Mouse (Mus musculus) hindbrain, embryonic 12.5 days (tissue): ENCODE measurements around the gene Paip2b. TPM values are rescaled to one million over a fixed set of nuclear protein-coding genes. Genes with fewer than 3 reads are reported as not detected.
"Not testable (repeated sequence)": the region's sequence is repeated elsewhere in the genome, so short reads cannot be mapped to it uniquely, and the experiment has no call there.

ENCODE experiments used
- ATAC-seq: fragments of 200-750 bp; cut with Nextera tagmentation; 2 replicates; pipeline ENCODE4 v1.8.0; 2017; ENCODE audit warnings: moderate TSS enrichment; ENCODE audit not compliant: low FRiP score
- H3K27ac ChIP-seq: fragments of 300-500 bp; sonication (generic); 2 replicates; pipeline ENCODE4 v1.5.1; 2016; ENCODE audit warnings: mild to moderate bottlenecking
- H3K27me3 ChIP-seq: fragments of 300-500 bp; sonication (generic); 2 replicates; pipeline ENCODE4 v1.6.1; 2016; ENCODE audit warnings: mild to moderate bottlenecking
- H3K36me3 ChIP-seq: fragments of 300-500 bp; sonication (generic); 2 replicates; pipeline ENCODE4 v1.6.1; 2016; ENCODE audit warnings: mild to moderate bottlenecking
- H3K4me1 ChIP-seq: fragments of 300-500 bp; sonication (generic); 2 replicates; pipeline ENCODE4 v1.6.1; 2016
- H3K4me2 ChIP-seq: fragments of 300-500 bp; sonication (generic); replicated peaks from 2 replicates; pipeline ENCODE4 v1.6.1; 2016; ENCODE audit warnings: mild to moderate bottlenecking
- H3K4me3 ChIP-seq: fragments of 300-500 bp; sonication (generic); 2 replicates; pipeline ENCODE4 v1.5.1; 2016; ENCODE audit warnings: mild to moderate bottlenecking
- H3K9ac ChIP-seq: fragments of 300-500 bp; sonication (generic); 2 replicates; pipeline ENCODE4 v1.6.1; 2016; ENCODE audit warnings: mild to moderate bottlenecking, moderate library complexity
- H3K9me3 ChIP-seq: fragments of 300-500 bp; sonication (generic); replicated peaks from 2 replicates; pipeline ENCODE4 v1.6.1; 2016; ENCODE audit warnings: mild to moderate bottlenecking
- WGBS: fragments of 180-500 bp; shearing (Covaris S2); methylation state at CpG from one replicate; pipeline ENCODE4 v1.1.7; 2016; 5-methylcytosine and 5-hydroxymethylcytosine counted together
- polyA plus RNA-seq: library from polyadenylated mRNA; unstranded; fragments of >200 nt; fragmentation: Nextera tagmentation; extraction: Ambion mirVana; gene quantifications from 2 replicates; pipeline ENCODE4 v1.2.1, GENCODE M21; 2016

The Paip2b gene
- polyA plus RNA-seq, 1 experiment from 2014 or later: 20.7 TPM

GRCm38 (mm10) chr6:83794760-83795296, 36.7 kb downstream of the Paip2b start, which contains the start of gene Nagk:
TSS of gene Nagk (plus strand) at chr6:83794982.
- Histone ChIP-seq H3K9ac (peak within 1 kb of the TSS; percentile 78), H3K9me3 (no peaks in the 10 kb centered on the region), H3K4me3 (peak within 1 kb of the TSS; percentile 62), H3K4me2 (peak within 1 kb of the TSS; percentile 89), H3K27me3 (no peaks in the 10 kb centered on the region), H3K27ac (peak within 1 kb of the TSS; percentile 96), H3K4me1 (peaks cover 6% of the 10 kb centered on the region), H3K36me3 (peaks cover 5% of the 10 kb centered on the region; the same call in 1 of the 2 replicates)
- under 1% methylated on average over 43 of the region's 43 CpGs for WGBS
- ATAC-seq: peak; percentile 96

DNA sequence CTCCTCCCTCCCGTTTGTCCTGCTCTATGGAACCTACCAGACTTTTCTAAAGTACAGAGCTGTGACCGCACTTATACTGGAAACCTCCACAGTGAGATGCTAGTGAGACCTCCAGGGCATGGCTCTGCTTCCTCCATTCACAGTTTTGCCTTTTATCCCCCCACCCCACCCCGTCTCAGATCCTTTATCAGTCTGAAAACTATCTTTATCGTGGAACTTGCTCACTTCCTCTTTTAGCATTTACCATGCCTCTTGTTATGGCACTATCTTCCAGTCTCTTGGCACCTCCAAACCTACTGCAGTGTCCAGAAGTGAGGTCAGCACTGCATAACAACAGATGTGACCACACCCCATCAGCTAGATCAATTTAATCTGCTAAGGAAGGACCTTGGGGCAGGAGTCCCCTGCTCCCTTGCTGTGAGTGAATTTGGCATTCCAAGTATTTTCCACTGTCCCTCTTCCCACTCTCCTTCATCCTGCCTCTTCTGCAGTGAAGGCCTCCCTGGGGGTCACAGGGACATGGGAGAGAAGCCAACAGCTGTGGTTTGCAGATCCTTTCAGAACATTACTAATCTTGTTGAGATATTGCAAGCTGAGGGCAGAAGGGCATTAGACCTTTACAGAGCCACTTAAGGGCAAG, 40.2 kb downstream of the Paip2b start:
- no peak overlapping the region for H3K9ac ChIP-seq
- H3K36me3 ChIP-seq: no peaks in the 10 kb centered on the region
- H3K4me2 ChIP-seq: no peak overlapping the region
- no peak overlapping the region for H3K27ac ChIP-seq
- H3K9me3 ChIP-seq: no peaks in the 10 kb centered on the region
- 82% methylated on average over 4 of the region's 4 CpGs for WGBS
- peaks cover 6% of the 10 kb centered on the region for H3K4me1 ChIP-seq
- no peaks in the 10 kb centered on the region for H3K27me3 ChIP-seq
- H3K4me3 ChIP-seq: no peak overlapping the region
- no peak for ATAC-seq

DNA sequence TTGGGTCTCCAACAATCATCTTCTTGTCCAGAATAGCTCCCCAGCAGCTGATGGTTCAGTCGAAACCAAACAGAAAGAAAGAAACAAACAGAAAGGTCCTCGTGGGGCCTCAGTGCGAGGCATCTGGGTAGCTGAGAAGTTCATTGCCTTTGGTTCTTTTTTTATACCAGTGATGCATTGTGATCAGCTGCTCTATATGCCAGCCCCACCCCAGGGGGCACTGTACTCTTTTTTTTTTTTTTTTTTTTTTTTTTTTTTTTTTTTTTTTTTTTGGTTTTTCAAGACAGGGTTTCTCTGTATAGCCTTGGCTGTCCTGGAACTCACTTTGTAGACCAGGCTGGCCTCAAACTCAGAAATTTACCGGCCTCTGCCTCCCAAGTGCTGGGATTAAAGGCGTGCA, 41.0 kb downstream of the Paip2b start:
- not testable (repeated sequence) for H3K4me2 ChIP-seq, H3K4me1 ChIP-seq, H3K9me3 ChIP-seq, H3K4me3 ChIP-seq, ATAC-seq, H3K27ac ChIP-seq, H3K36me3 ChIP-seq, H3K27me3 ChIP-seq, H3K9ac ChIP-seq
- WGBS: 90% methylated on average over 5 of the region's 5 CpGs

- no peak for ATAC-seq
Observed at GRCm38 (mm10) chr6:83788554-83788953, 43.0 kb downstream of the Paip2b start.

DNA sequence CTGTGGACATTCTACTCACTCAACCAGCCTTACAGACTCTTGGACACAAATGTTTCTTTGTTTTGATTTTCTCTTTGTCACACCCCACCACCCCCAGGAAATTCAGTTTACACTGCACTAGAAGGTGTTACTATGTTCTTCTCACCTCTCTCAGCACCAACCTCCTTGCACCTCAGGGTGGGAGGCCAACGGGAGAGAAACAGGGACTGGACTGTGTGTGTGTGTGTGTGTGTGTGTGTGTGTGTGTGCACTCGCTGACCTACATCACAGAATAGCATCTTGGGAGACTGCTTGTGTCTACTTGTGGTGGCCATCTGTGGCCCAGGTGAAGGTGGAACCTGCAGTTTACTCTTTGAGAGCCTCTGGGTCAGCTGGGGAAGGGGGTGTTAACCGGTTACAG, 45.1 kb downstream of the Paip2b start:
- H3K4me3 ChIP-seq: no peak overlapping the region
- no peak overlapping the region for H3K4me2 ChIP-seq
- no peaks in the 10 kb centered on the region for H3K36me3 ChIP-seq
- no peak overlapping the region for H3K9ac ChIP-seq
- H3K4me1 ChIP-seq: no peaks in the 10 kb centered on the region
- WGBS: 81% methylated on average over 3 of the region's 3 CpGs
- no peaks in the 10 kb centered on the region for H3K27me3 ChIP-seq
- H3K27ac ChIP-seq: no peak overlapping the region
- H3K9me3 ChIP-seq: no peaks in the 10 kb centered on the region
- no peak for ATAC-seq

More at GRCm38 (mm10) chr6:83788554-83788953, 43.0 kb downstream of the Paip2b start:
- Histone ChIP-seq H3K9me3 (no peaks in the 10 kb centered on the region), H3K4me1 (no peaks in the 10 kb centered on the region), H3K4me3 (no peak overlapping the region), H3K27me3 (no peaks in the 10 kb centered on the region), H3K9ac (no peak overlapping the region), H3K27ac (no peak overlapping the region), H3K36me3 (no peaks in the 10 kb centered on the region), H3K4me2 (no peak overlapping the region)
- 32% methylated on average over 7 of the region's 7 CpGs for WGBS

DNA sequence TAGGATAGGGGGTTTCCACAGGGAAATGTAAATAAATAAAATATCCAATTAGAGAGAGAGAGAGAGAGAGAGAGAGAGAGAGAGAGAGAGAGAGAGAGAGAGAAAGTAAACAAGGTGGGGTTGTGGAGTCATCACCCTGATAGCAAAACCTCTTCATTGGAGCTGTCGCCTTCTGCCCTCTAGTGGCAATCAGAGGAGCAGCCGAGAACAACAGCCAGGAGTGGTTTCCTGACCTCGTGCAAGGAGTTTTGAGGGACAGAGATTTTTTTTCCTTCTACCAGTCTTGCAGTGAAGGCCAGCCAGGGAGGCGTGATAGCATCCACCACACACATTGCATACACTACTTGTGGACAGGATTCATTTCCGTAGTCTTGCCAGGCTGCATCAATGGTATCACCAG, 52.5 kb downstream of the Paip2b start:
- no peaks in the 10 kb centered on the region; the same call in 1 of the 2 replicates for H3K27me3 ChIP-seq
- no peak overlapping the region for H3K4me2 ChIP-seq
- peaks cover 11% of the 10 kb centered on the region for H3K4me1 ChIP-seq
- no peaks in the 10 kb centered on the region for H3K9me3 ChIP-seq
- no peak overlapping the region for H3K9ac ChIP-seq
- no peaks in the 10 kb centered on the region for H3K36me3 ChIP-seq
- 7% methylated on average over 5 of the region's 5 CpGs for WGBS
- no peak overlapping the region for H3K4me3 ChIP-seq
- no peak overlapping the region for H3K27ac ChIP-seq
- ATAC-seq: no peak

GRCm38 (mm10) chr6:83778306-83778705, 53.2 kb downstream of the Paip2b start:
- ATAC-seq: no peak
- no peak overlapping the region for H3K4me3 ChIP-seq
- no peaks in the 10 kb centered on the region for H3K36me3 ChIP-seq
- no peaks in the 10 kb centered on the region for H3K9me3 ChIP-seq
- H3K27ac ChIP-seq: no peak overlapping the region
- H3K9ac ChIP-seq: no peak overlapping the region
- WGBS: 78% methylated on average over 7 of the region's 7 CpGs
- no peak overlapping the region for H3K4me2 ChIP-seq
- H3K4me1 ChIP-seq: peaks cover 12% of the 10 kb centered on the region
- H3K27me3 ChIP-seq: no peaks in the 10 kb centered on the region; the same call in 1 of the 2 replicates

DNA sequence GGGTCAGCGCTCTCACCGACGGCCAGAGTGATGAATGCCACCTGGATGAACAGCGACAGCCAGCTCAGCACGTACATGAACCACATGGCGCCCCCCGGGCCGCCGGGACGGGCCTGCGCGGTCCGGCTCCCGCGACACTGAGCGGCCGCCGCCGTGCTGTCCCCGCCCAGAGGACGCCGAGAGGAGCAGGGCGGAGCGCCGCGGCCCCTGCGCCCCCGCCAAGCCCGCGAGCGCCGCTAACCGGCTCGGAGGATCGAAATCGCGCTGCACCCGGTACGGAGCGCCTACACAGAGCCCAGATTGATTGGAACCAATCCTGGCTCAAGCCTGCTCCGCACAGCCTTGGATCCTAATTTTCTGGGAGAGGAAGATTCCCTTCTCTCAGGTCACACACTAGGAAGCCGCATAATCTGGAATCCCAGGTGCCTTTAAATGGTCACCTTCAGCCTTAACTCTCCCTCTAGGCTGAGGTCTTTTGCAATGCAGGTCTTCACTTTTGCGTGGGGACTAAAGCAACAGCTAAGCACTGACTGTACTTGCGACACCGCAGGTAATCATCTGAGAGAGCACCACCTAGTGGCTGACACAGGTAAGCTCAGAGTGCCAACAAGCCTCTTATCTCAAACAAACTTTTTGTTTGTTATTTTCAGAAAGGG, 55.8 kb downstream of the Paip2b start, which contains the start of gene Tex261:
TSS of gene Tex261 (minus strand) at position 176 of the 656 bp plus-strand sequence.
- H3K27ac ChIP-seq: peak within 1 kb of the TSS; percentile 64
- H3K4me1 ChIP-seq: peaks cover 12% of the 10 kb centered on the region
- ATAC-seq: peak; percentile 93

DNA sequence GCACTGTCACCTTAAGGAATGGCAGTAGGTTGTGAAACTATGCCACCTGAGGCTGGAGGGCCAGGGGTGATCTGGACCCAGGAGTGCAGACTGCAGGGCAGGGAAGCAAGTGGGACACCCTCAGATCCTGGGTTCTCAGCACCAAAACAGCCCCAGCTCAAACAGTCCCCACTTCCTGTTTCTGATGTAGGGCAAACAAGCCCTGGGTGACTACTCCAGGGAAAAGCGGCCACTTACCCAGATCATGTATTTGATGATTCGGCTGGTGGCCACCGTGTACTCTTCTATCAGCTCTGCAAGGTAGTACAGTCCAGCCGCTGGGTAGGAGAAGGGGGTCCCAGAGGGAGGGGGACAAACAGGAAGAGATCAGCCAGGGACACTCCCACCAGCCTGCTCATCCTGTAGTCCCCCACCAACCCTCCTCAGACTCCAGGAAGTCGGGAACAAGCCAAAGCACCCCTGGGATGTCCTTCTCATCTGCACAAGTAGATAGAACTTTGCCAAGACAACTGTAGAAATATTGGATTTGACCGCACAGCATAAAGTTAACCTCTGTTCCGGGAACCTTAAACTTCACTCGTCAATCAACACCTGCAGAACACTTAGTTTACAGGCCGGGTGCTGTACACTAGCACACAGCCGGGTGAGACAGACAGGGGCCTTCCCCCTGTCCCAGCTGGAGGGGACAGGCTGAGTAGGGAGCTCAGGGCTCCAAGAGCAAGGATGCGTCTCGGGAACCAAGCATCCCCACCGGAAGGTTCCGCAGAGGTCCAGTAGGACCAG, 56.6 kb downstream of the Paip2b start:
- Histone ChIP-seq H3K4me3 (peak overlapping the region; percentile 74), H3K4me1 (peaks cover 12% of the 10 kb centered on the region), H3K9me3 (no peaks in the 10 kb centered on the region), H3K9ac (peak overlapping the region; percentile 89), H3K4me2 (peak overlapping the region; percentile 78), H3K27ac (peak overlapping the region; percentile 64), H3K36me3 (peaks cover 22% of the 10 kb centered on the region), H3K27me3 (no peaks in the 10 kb centered on the region; the same call in 1 of the 2 replicates)
- WGBS: 2% methylated on average over 14 of the region's 14 CpGs
- peak; percentile 23 for ATAC-seq

More for the DNA sequence above, 55.8 kb downstream of the Paip2b start, which contains the start of gene Tex261:
- peak within 1 kb of the TSS; percentile 74 for H3K4me3 ChIP-seq
- peak within 1 kb of the TSS; percentile 78 for H3K4me2 ChIP-seq
- WGBS: under 1% methylated on average over 45 of the region's 45 CpGs
- peaks cover 20% of the 10 kb centered on the region for H3K36me3 ChIP-seq
- H3K9ac ChIP-seq: peak within 1 kb of the TSS; percentile 89
- H3K9me3 ChIP-seq: no peaks in the 10 kb centered on the region
- no peaks in the 10 kb centered on the region; the same call in 1 of the 2 replicates for H3K27me3 ChIP-seq

DNA sequence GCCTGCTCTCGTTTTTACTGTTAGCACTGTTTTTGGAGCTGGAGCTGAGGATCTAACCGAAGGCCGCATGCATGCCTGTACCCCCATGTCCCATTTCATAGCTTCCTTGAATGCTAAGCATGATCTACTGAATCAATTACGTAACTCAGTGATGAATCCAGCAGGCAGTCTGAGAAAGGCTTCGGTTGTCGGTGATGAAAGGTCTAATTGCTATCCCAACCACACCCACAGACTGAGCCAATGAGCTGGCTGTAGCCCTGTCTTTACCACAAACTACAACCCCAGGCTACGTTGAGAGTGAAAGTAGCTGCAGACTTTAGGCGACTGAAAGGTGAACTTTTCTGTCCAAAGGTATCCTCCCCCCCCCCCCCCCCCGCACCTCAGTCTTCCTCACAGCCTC, 57.4 kb downstream of the Paip2b start:
- H3K27me3 ChIP-seq: no peaks in the 10 kb centered on the region; the same call in 1 of the 2 replicates
- no peaks in the 10 kb centered on the region for H3K9me3 ChIP-seq
- 72% methylated on average over 9 of the region's 9 CpGs for WGBS
- H3K4me2 ChIP-seq: peak overlapping the region; percentile 78
- peaks cover 29% of the 10 kb centered on the region for H3K36me3 ChIP-seq
- no peak overlapping the region for H3K27ac ChIP-seq
- ATAC-seq: no peak
- peak overlapping the region; percentile 74 for H3K4me3 ChIP-seq
- peaks cover 12% of the 10 kb centered on the region for H3K4me1 ChIP-seq
- 0 out of 2 replicates have a peak overlapping the region, but pooled peaks have one; percentile 89 for H3K9ac ChIP-seq

- 93% methylated on average over 5 of the region's 5 CpGs for WGBS
- Histone ChIP-seq H3K27ac (no peak overlapping the region), H3K4me3 (no peak overlapping the region), H3K9ac (no peak overlapping the region), H3K27me3 (peaks cover 20% of the 10 kb centered on the region), H3K36me3 (peaks cover 34% of the 10 kb centered on the region), H3K4me2 (no peak overlapping the region), H3K4me1 (no peaks in the 10 kb centered on the region; the same call in 1 of the 2 replicates), H3K9me3 (no peaks in the 10 kb centered on the region)
- no peak for ATAC-seq
Observed at GRCm38 (mm10) chr6:83768485-83768884, 63.1 kb downstream of the Paip2b start.

GRCm38 (mm10) chr6:83766982-83767381, 64.6 kb downstream of the Paip2b start:
- Histone ChIP-seq H3K9me3 (no peaks in the 10 kb centered on the region), H3K9ac (no peak overlapping the region), H3K4me2 (no peak overlapping the region), H3K36me3 (peaks cover 25% of the 10 kb centered on the region), H3K27ac (no peak overlapping the region), H3K4me1 (peaks cover 6% of the 10 kb centered on the region), H3K4me3 (no peak overlapping the region), H3K27me3 (peaks cover 35% of the 10 kb centered on the region)
- ATAC-seq: no peak
- WGBS: 93% methylated on average over 3 of the region's 3 CpGs
